Mouse (Mus musculus) cerebellum, adult 9-11 months (tissue): ENCODE results near the gene Ccdc130.
"Not testable (repeated sequence)": the region's sequence is repeated elsewhere in the genome, so short reads cannot be mapped to it uniquely, and the experiment has no call there.

Experiments
- DNase-seq: peaks from one replicate; pipeline ENCODE4 v3.0.0; 2022

Gene Ccdc130

DNA sequence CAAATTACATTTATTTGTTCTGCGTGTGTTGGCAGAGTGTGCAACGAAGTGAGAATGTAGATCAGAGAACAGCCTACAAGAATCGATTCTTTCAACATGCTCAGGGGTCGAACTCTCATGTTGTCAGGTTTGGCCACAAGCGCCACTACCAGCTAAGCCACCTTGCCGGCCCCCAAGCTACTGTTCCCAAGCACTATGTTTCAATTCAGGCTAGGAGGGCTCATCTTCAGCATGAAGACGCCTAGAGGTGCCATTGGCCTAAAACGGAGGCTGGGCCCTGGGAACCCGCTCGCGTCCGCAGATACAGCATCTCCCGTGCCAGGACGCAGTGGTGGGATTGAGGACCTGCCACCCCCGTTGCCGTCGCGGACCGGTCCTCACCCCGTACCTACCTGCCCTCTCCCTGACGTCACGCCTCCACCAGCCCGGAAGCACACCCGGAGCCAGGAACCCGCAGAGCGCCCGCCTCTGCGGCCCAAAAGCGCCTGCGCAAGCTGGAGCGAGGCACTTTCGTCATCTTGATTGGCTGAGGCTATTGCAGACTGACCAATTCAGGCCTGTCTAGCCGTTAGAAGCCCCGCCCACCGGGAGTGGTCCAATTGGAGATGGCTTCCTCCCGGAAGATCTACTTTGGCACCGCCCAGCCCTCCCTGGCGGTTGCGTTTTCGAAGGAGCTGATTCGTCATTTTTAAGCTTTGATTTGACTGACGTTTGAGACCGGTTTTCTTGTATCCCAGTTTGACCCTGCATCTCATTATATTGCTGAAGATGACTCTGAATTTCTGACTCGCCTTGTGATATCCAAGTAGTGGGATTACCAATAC lies at the start of gene Ccdc130:
Gene Ccdc130 (minus strand): TSS at position 431 of the 824 bp plus-strand sequence.
- DNase-seq = peak; percentile 100

DNA sequence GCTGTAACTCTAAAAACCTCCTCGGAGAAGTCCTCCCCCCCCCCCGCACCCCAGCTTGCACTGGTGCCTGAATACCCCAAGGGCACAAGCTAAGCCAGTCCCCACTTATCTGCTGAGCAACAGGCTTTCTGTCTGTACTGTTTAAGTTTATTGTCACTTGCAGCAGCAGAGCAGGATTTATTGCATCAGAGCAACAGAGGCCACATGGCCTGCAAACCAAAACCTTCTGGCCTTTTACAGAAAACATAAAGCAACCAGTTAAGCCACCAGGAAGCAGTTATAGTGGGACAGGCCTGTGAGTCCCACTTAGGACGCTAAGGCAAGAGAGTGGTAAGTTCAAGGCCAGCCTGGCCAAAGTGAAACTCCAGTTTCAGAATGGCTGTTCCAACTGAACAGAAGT lies 38.2 kb upstream of the Ccdc130 start:
- DNase-seq = no peak

DNA sequence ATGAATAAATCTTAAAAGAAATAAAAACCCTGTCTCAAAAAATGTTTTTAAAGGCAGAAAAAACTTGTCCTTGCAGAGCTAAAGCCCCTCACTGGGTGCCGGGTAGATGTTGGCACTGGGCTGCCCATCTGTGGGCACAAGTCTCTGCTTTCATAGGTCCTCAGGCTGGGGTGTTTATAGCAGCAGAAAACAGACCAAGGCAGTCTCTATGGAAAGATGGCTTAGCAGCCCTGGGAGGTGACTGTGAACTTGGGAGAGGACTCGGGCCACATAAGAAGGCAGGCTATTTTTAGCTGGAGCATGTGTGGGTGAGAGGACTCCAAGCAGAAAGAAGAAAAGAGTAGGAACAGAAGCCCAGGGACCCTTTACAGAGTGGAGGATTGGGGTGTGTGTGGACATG lies 33.8 kb upstream of the Ccdc130 start:
- DNase-seq = no peak

DNA sequence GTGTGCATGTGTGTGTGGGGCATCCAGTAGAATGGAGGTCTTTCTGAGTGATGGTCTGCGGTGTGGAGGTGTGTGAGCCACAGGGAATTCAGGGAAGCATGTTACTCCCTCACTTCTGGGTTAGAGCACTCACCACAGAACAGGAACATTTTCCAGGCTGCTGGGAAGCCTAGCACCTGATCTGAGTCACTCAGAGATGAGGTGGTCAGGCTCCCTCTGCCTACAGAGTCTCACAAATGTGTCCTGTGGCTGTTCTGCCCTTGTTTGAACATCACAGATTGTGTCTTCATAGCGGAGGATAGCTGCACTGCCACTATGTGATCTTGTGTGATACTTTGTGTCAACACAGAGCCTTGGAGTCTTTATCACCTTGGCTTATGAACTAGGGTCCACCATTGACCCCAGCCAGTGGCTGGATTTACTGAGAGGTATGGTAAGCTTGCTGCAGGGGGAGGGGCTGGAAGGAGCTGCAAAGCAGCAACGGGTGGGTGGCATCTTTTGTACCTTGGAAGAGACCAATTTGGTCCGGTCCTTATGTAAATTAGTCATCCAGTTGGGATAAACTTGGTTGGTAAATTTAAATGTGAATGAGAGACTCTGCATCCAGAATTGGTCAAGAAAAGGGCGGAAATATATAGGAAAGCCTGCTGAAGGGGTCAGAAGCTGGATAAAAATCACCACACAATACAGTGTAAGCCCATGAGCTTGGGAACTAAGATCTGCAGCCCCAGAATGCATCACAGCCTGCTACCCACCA lies 27.0 kb upstream of the Ccdc130 start:
- no peak for DNase-seq

DNA sequence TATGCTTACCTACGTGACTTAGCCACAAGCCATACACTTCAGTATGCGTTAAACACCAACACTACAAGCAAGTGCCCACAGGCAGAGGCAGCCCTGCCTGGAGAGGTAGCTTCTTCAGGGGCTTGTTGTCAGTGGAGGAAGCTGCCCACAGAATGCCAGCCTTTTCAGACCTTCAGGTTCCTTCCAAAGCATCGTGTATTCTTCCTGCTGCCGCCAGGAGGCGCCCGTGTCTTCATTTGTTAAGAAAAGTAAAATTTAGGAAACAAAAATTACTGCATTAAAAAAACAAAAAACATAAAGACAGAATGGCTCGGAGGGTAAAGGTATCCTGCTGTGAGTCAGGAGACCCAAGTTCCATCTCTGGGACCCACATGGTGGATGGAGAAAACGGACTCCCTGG lies 21.5 kb upstream of the Ccdc130 start:
- peak; percentile 75 for DNase-seq

DNA sequence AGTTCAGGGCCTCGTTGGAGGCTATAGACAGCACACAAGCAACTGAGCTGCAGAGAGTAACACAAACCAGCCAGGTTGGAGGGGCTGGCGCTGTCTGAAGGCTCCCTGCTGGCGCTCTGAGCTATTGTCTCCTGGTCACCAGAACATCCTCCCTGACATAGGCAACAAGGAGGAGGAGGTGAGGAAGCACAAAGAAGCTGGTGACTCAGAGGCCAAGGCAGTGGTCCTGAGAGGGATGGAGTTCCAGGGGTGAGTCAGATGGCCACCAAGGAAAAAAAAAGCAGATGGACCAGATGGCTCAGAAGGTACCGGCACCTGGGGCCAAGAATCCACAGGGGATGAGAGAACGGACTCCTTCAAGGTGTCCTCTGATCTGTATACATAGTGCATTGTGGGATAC lies 20.9 kb upstream of the Ccdc130 start:
- peak; percentile 83 for DNase-seq

DNA sequence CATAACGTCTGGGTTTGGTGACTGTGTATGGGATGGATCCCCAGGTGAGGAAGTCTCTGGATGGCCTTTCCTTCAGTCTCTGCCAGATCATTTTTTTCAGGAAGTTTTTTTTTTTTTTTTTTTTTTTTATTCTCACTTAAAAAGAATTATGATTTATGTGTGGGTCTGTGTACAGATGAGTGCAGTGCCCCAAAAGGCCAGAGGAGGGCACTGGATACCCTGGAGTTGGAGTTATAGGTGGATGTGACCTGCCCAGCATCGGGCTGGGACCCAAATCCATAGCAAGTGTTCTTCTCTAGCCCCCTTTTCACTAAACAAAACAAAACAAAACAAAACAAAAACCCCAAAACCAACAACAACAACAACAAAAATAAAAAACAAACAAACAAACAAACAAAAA lies 18.7 kb upstream of the Ccdc130 start:
- DNase-seq = peak; percentile 36

DNA sequence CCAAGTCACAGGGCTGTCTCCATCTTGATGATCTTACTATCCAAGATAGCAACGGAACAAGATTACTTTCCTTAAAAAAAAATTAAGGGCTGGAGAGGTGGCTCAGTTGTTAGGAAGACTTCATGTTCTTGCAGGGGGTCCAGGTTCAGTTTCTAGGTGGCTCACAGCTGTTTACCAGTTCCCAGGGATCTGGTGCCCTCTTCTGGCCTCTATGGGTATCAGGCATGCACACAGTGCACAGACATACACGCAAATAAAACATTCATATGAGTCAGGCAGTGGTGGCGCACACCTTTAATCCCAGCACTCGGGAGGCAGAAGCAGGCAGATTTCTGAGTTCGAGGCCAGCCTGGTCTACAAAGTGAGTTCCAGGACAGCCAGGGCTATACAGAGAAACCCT lies 15.5 kb upstream of the Ccdc130 start:
- DNase-seq = not testable (repeated sequence)

DNA sequence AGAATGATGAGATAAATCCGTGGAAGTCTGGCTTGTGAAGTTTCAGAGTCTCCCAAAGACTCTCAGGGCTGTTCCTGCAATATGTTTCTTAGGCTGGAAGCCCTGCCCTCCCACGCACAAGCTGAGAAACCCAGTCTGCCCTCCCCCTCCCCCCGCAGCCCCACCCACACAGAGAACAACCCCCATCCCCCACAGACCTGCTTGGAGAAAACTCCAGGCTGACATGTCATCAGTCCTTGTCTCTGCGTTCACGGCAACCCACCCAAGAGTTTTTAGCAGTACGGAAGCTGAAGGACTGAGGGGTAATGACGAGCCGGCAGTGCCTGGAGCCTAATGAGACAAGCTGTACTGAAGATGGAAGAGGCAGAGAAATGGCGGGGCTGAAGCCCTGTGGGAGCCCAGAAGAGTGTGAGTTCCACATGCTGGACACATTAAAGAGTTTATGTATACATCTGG lies 14.5 kb upstream of the Ccdc130 start:
- no peak for DNase-seq

DNA sequence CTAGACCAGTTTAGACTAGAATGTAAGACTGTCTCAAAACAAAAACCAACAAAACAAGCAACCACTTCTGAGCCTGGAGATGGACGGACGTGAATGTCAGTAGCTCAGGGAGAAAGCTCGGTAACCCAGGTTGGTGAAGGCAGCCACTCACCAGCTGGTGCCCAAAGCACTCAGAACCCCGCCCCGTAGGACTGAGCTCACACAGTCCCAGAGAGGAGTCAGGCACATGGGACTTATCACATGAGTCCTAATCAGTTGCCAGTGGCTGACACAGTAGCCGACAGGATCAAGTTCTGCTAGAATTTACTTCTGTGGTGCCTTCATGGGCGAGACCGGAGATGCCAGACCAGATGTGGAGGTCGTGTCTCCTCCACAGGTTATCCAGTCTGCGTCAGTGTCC lies 10.6 kb upstream of the Ccdc130 start:
- DNase-seq = no peak

DNA sequence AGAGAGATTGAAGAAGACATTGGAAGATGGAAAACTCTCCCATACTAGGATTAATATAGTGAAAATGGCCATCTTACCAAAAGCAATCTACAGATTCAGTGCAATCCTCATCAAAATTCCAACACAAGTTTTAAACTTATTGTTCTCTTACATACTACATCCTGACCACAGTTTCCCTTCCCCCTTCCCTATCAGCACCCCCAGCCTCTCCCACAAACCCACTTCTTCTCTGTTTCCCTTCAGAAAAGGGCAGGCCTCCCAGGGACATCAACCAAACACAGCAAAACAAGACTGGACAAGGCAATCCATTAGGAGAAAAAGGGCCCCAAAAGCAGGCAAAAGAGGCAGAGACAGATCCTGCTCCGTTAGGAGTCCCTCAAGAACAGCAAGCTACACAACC lies 6.3 kb upstream of the Ccdc130 start:
- no peak for DNase-seq

DNA sequence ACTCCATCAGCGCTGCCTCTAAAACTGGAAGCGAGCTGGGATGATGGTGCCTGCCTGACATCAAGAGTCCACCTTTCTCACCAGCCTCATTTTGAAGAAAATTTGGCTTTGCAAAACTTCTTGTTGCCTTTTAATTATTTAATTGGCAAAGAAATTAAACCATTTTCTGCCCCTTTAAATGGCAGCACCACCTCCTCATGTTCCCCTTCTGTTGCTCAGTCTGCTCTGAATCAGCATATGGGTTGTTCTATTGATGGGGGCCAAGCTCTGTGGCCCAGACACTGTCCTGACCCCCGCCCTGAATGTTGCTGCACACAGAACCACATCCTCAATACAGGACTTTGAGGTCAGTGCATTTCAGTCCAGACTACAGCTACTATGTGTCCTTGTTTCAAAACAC lies 3.8 kb upstream of the Ccdc130 start:
- DNase-seq = no peak

DNA sequence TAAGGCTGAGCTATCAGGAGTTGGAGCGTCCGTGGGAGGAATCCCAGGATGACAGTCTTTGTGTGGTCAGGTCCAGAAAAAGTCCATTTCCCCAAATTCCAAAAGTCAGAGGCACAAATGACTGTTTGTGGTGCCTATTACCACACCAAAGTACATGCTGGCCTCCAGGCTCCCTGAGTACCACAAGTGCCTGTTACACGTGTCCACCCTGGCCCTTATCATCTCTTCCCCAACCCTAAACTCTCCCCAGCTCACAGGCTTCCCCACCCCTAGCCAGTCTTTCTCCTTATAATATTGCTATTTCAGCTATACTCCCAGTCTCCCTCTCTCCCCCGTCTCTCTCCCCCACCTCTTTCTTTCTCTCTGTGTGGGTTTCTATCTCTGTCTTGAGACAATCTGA lies 2.1 kb upstream of the Ccdc130 start:
- no peak for DNase-seq

DNA sequence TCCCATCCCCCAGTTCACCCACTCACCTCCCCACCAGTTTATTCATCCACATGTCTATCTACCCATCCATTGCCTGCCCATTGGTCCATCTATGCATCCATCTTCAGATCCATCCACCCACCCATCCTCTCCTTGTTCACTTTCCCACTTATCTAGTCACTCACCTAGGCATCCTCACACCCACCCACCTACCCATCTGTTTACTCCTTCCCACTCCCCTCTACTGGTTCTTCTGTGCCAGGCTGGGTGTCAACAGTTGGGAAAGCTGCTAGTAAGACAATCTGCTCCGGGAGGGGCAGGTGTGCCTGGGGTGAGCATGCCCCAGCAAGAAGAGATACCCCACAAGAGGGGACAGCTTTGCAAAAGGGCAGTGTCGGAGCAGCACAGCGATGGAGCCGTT lies 9.1 kb downstream of the Ccdc130 start:
- DNase-seq = no peak

DNA sequence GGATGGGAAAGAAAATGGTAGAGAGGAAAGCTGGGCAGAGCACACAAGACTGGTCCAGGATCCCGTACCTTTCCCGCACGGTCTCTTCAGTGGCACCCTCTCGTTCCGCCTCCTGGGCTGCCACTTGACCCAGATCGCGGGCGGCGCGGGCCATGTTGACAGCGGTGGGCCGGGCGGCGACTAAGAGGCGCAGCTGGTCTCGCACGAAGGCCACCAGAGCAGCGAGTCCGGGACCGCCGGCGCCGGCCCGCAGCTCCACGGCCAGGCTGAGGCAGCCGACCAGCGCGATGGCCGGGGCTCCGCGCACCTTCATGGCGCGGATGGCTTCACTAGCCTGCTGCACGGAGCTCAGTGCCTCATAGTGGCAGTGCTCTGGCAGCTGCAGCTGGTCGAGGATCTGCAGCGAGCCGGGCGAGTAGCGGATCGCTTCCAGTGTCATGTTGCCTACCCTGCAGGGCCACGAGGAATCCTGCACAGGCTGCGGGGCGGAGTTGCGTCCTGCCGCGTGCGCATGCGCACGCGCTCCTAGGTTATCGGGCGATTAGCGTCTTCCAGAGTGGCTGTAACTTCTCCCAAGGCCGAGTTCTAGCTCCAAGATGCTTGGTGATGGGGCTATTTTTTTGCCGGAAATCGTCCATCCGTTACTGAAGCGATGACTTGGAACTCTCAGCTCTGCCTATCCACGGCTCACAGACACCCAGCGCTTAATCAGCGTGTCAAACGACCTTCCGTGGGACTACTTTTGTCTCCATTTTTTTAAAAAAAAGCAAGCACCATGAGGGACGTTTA lies 13.2 kb downstream of the Ccdc130 start, which contains the start of gene Mri1:
Gene Mri1 (minus strand): TSS at position 505 of the 789 bp plus-strand sequence.
- peak; percentile 89 for DNase-seq

DNA sequence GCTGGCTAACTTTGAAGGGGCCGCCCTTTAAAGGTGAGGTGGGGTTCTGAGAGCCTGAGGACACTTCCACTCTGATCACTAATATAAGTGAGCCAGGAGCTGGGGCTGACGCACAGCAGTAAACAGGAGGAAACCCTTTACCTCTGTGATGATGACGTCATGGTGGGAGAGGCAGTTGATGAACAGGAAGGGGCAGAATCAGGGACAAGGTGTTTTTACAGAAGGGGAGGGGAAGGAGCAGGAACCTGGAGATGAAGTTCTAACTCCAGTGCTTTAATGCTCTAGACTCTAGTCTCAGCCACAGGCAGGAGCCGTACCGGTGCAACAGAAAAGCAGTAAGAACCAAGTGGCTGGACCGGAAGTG lies 13.7 kb downstream of the Ccdc130 start:
- peak; percentile 63 for DNase-seq

DNA sequence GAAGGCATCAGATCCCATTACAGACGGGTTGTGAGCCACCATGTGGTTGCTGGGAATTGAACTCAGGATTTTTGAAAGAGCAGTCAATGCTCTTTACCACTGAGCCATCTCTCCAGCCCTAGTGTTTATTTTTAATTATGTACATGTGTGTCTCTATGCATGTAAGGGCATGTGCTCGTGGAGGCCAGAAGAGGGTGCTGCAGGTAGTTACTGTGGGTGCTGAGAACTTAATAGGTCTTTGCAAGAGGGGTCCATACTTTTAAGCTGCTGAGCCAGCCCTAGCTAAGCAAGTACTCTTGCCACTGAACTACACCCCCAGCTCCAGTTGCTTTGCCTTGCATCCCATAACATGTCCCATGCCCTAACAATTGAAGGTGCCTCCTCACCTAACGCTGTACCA lies 14.3 kb downstream of the Ccdc130 start:
- no peak for DNase-seq

DNA sequence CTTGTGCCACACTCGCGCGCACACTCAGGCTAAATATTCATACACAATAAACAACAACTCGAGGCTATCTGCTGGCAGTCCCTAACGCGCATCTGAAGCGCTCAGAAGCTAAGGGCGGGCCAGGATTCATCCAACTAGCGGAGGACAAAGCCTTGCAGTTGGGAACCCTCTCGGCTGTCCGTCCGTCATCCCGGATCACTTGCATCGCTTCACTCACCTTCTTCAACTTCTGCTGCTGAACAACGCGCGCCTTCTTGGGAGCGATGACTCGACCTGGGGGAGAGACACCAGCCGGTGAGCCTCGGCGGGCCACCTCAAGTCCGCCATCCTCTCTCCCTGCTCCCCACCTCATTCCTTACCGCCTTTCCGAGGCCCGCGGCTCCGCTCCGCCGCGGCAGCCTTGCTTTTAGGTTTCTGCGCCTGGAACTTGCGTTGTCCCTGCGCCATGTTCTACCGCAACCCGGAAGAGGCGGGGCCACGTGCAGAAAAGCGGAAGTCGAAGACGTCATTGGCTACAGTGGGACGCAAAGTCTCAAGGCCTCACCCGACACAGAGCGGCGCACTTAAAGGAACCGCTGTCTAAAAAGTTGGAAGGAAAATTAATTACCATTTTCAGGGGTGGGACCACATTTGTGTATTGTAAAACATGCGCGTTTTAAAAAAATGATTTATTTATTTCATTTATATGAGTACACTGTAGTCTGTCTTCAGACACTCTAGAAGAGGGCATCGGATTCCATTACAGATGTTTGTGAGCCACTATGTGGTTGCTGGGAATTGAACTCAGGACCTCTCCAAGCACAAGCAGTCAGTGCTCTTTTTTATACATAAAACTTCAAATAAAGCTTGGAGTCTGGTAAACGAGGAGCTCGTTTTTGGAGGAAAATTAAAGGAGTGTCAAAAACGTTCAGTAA lies 20.7 kb downstream of the Ccdc130 start, which contains the start of gene D8Ertd738e:
Gene D8Ertd738e (minus strand): TSS at position 463 of the 914 bp plus-strand sequence.
- DNase-seq = peak; percentile 87

DNA sequence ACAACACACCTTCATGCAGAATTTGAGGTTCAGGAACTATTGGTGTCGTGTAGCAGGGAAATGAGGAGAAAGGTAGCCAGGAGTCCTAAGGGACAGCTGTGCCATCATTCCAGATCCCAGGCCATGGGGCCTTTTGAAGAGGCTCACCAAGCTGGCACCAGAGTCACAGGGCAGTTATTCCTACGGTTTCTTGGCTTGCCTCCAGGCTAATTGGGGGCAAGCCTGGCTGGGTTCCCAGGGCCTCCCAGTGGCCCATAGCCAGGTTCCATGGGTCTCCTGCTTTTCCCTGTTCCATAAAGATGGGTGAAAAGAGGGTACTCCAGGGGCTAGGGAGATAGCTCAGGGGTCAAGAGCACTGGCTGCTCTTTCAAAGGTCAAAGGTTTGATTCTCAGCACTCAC lies 28.4 kb downstream of the Ccdc130 start:
- no peak for DNase-seq

DNA sequence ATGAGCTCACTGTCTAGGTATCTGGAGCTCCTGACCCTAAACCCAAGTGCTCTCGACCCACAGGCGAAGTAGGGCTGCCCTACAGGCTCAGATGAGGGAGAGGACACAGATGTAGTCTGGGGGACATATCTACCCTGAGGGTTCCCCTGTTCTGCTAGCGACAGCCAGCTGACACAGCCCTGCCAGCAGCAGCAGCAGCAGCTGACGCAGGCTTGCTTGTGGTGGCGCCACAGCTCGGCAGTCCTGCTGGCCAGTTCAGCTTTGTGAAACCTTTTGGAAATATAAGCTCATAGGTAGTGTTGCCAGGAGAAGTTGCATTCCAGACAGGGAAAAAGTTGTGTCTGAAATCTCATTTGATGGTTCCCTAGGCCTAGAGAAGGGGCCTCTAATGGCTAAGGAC lies 29.0 kb downstream of the Ccdc130 start:
- DNase-seq = no peak

DNA sequence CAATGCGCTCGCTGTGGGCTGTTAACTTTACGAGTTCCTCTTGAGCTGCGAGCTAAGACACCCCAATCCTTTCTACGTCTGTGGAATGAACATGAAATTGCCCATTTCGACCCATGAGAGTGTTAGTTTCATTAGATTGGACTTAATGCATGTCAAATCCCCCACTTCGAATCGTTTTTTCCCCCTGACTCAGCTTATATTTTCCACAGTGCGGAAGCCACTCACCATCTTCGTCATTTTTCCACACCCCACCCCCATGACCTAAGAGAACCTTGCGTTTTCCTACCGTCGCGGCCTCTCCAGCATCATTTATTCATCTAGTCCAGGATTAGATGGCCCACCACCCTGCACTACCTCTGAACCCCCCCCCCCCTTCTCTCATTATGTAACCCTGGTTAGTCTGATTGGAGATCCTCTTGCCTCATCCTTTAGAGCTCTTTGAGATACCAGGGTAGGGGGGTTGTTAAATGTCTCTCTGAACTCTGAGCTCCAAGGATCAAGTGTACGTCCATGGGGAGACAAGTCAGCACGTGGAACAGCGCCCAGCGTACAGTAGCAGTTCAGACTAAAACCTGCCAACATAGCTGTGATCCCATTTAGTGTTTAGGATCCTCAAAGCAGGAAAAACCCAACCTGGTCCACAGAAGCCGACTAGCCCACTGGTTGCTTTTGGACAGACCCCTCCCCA lies 32.5 kb downstream of the Ccdc130 start:
- DNase-seq = no peak
